Mouse (Mus musculus): ENCODE results near the gene Nap1l1.
"Not testable (repeated sequence)": the region's sequence is repeated elsewhere in the genome, so short reads cannot be mapped to it uniquely, and the experiment has no call there.

Gene Nap1l1

GRCm38 (mm10) chr10:111472686-111473510 is at the start of gene Nap1l1:
Gene Nap1l1, plus strand, starts transcription at chr10:111473223.
- DNase-seq (ENCODE audit: low spot score) = peak; percentile 95

GRCm38 (mm10) chr10:111426491-111426890 is 46.5 kb upstream of the Nap1l1 start:
- no peak for DNase-seq (ENCODE audit: low spot score)

DNA sequence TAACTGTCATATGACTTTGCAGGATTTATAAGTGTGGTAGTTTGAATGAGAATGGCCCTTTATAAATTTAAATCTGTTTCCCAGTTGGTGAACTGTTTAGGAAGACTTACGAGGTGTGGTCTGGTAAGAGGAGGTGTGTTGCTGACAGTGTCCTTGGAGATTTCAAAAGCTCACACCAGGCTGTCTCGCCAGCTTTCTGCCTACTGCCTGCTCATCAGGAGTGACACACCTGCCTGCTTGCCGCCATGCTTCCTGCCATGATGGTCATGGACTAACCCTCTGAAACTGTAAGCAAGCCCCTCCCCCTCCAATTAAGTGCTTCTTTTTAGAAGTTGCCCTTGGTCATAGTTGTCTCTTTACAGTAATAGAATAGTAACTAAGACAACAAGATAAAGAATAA is 39.5 kb upstream of the Nap1l1 start:
- no peak for DNase-seq (ENCODE audit: low spot score)

- DNase-seq (ENCODE audit: low spot score) = no peak
Measured at GRCm38 (mm10) chr10:111441034-111441440, 32.0 kb upstream of the Nap1l1 start.

DNA sequence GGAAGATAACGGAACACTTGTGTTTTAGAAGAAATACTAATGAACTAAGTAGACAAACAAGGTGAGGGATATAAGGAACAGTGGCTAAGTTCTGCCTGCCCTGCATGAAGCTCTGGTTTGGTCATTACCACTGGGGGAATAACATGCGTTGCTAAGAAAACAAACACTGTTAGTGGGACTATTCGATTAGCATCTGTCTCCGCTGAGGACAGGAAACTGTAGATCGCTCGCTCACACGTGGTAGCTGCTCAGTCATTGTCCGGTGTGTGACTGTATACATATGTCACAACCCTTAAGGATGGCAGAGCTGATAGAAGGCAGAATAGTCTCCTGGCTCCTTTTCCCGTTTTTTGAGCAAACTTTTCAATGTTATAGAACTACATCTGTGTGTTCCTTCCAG is 28.8 kb upstream of the Nap1l1 start:
- DNase-seq (ENCODE audit: low spot score) = no peak

GRCm38 (mm10) chr10:111445939-111446671 is 26.9 kb upstream of the Nap1l1 start:
- DNase-seq (ENCODE audit: low spot score) = no peak

GRCm38 (mm10) chr10:111446672-111447008 is 26.4 kb upstream of the Nap1l1 start:
- not testable (repeated sequence) for DNase-seq (ENCODE audit: low spot score)

GRCm38 (mm10) chr10:111449662-111450061 is 23.4 kb upstream of the Nap1l1 start:
- not testable (repeated sequence) for DNase-seq (ENCODE audit: low spot score)

DNA sequence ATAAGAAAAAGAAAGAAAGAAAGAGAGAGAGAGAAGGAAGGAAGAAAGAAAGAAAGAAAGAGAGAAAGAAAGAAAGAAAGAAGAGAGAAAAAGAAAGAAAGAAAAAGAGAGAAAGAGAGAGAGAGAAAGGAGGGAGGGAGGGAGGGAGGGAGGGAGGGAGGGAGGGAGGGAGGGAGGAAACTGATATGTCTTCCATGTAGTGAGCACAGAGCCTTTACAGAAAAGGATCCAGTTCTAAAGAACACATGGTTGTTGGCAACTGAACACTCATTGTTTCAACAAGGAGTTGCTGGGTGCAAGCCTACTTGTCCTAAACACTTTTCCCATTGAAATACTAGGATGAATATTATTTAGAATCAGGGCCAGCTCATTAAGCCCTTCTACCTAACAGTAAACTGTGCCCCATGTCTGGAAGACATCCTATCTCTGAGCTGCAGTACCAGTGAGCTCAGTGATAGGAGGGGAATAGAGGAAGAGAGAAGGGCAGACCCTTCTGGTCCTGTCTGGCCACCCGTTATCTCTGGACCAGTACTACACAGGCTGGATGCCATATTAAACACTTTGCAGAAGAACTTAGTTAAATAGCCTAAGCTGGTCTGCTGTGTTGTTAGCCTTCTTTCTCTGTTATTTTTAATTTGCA is 21.2 kb upstream of the Nap1l1 start:
- no peak for DNase-seq (ENCODE audit: low spot score)

DNA sequence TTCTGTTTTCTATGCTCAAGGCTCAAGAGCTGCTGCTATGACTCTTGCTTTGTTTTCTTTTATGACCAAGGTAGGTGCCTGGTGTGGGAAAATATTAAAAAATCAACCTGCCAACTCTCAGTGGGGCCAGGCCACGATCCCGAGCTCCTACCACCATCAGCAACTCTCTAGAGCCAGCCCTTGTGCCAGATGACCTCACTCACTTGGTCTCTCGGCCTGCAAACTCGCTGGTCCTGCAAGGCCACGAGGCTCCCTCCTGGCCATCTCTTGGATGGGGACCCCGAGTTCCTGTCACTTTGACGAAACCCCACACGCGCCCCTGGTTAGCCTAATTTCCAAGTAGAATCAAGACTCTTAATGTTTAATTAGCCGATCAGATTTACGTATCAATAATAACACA is 20.6 kb upstream of the Nap1l1 start:
- DNase-seq (ENCODE audit: low spot score) = no peak

DNA sequence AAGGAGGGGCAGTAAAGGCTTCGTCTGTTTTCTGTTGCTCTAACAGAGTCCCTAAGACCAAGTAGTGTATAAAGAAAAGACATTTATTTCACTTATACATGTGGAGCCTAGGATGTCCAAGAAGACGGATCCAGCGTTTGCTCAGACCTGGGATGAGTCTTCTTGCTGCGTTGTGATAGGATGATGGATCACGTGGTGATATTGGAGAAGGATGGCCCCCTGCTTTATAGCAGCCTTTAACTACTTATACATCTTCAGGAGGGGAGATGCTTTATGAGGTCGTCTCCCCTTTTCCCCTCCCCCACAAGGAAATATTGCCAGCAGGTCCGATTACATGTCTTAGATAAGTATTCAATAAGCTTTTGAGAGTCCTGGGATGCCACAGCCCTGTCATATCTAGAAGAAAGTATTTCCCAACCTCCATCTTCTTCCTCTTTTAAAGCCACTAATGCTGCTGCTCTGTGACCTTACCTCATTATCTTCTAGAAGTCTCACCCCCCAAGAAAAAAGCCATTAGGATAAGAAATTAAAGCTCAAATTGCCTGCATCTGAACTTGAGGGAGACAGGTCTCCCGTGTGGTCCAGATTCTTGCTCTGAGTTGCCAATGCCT is 18.2 kb upstream of the Nap1l1 start:
- no peak for DNase-seq (ENCODE audit: low spot score)

GRCm38 (mm10) chr10:111458088-111458487 is 14.9 kb upstream of the Nap1l1 start:
- no peak for DNase-seq (ENCODE audit: low spot score)

DNA sequence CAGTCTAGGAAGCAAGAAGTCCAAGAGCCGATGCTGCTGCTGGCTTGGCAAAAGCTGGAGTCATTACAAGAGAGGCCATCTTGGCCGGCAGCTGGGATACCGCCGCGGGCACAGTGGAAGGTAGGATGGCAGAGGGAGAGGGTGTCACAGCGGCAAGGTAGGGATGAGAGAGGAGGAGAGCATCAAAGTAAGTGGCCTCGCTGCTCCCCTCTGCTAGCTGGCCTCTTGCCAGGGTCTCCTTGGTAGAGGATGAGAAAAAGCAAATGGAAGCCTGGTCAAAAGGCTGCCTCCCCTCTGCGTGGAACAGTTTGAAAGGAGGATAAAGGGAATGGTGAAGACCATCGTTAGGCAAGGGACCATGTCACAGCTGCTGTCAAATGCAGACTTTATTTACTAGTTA is 14.0 kb upstream of the Nap1l1 start:
- no peak for DNase-seq (ENCODE audit: low spot score)

- DNase-seq (ENCODE audit: low spot score) = no peak
Measured at GRCm38 (mm10) chr10:111459874-111460273, 13.1 kb upstream of the Nap1l1 start.

DNA sequence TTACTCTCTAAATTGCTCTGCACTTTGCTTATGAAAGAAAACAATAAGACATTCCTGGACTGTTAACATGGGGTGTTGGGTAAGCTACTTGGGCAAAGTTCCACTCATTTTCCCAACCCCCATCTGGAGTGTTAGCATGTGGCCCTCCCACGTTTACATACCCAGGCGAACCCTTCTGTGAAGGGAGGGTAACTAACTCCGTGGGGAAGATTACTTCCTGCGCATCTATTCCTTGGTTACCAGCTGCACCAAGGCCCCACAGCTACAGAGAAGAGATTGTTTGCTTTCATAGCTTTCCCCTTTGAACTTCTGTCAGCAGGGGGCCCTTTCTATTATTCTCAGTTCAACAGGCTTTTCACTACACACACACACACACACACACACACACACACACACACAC is 12.6 kb upstream of the Nap1l1 start:
- DNase-seq (ENCODE audit: low spot score) = no peak

DNA sequence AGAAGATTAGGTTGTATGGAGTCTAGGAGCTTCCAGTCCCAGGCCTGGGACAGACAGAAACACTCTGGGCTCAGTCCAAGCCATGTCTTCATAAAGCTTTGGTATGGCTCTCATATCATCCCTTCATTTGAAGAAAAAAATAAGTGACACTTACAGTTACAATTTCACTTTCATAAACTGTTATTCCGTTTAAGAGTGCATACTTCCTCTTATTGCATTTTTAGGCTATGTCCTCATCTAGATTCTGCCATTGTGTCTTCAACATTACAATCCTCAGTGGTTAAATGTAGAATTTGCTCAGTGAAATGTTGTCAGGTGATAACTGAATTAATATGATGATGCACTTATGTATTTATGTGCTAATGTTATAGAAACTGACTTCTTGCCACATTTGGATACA is 8.2 kb upstream of the Nap1l1 start:
- no peak for DNase-seq (ENCODE audit: low spot score)

DNA sequence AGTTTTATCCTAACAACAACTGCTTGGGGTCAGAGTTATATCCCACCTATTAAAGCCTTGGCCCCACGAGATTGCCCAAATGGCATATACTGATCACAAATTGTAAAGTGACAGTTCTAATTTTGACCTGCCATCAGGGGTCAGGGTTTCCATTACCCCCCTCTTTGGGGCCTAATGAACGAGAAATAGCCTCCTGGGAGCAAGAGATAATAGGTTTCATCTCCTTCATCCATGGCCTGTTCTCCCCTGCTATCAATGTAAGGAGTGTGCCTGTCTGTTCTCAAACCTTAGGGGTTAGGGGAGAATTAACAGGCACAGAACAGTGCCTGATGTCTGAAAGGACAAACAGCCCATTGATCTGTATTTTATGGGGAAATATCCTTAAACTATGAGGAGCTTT is 7.6 kb upstream of the Nap1l1 start:
- DNase-seq (ENCODE audit: low spot score) = no peak

DNA sequence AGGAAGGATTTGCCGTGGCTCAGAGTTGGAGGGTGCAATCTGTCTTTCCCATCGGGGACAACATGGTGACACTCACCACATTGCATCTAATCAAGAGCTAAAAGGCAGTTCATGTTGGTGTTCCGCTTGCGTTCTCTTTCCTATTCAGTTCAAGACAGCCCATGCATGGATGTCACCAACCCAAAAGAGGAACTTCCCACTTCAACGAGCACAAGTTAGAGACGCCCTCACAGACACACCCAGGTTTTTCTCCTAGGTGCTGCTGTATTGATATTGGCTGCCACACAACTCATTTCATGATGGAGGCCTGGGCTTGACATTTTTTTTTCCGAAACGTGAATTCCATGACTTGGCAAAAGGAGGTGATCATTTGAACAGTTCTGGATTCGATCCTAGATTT is 1.9 kb upstream of the Nap1l1 start:
- no peak for DNase-seq (ENCODE audit: low spot score)

DNA sequence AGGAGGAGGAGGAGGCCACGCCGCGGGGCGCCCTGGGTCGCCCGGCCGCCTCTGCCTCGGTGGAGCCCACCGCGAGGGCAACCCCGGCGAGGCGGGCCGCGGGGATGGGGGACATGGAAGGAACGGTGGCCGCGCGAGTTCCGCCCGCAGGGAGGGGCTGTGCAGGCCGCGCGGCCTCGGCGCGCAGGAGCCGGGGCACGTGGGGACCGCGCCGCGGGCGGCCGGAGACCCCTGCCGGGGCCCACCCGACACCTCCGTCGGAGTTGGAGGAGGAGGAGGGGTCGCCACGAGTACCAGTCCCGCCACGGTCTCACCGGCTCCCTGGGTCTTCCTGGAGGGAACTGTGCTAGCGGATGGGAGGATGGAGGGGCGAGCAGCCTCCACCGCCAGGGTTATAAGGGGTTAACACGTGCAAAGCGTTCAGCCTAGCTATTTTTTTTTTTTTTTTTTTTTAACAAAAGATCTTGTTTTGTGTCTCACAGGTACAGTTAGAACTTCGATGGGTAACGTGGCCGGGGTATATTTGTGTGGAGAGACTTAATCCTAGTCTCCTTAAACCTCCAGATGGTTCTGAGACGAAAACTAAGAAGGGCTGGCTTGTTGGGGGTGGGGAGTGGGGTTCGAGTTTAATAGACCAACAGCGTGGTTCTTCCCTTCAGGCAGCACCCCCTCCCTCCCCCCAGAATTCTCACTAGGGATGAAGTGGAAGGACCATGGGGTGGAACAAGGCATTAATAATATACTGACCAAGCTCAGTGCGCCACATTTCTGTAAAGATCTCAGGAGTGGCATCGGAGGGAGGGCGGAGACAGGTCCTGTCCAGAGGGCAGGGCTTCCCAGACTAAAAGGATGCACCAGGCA is 718 bp downstream of the Nap1l1 start:
- peak; percentile 42 for DNase-seq (ENCODE audit: low spot score)

GRCm38 (mm10) chr10:111476301-111476700 is 3.3 kb downstream of the Nap1l1 start:
- no peak for DNase-seq (ENCODE audit: low spot score)

- DNase-seq (ENCODE audit: low spot score) = no peak
Measured at GRCm38 (mm10) chr10:111476989-111477510, 4.0 kb downstream of the Nap1l1 start.
